Mouse (Mus musculus): Measurements from ENCODE around the gene Teddm1b.

The Teddm1b gene

GRCm38 (mm10) chr1:153904236-153904635, 30.1 kb downstream of the Teddm1b start:
- no peak for DNase-seq

- no peak for DNase-seq
Measured at GRCm38 (mm10) chr1:153905884-153906283, 31.7 kb downstream of the Teddm1b start.

- no peak for DNase-seq
Measured at GRCm38 (mm10) chr1:153908208-153908607, 34.1 kb downstream of the Teddm1b start.

GRCm38 (mm10) chr1:153908741-153909140, 34.6 kb downstream of the Teddm1b start:
- DNase-seq = no peak

- DNase-seq = no peak
Measured at GRCm38 (mm10) chr1:153909213-153909962, 35.2 kb downstream of the Teddm1b start.

- no peak for DNase-seq
Measured at GRCm38 (mm10) chr1:153909963-153910291, 35.8 kb downstream of the Teddm1b start.

GRCm38 (mm10) chr1:153910423-153910822, 36.3 kb downstream of the Teddm1b start:
- no peak for DNase-seq

GRCm38 (mm10) chr1:153911276-153911795, 37.2 kb downstream of the Teddm1b start:
- no peak for DNase-seq

- DNase-seq = no peak
Measured at GRCm38 (mm10) chr1:153913869-153914268, 39.7 kb downstream of the Teddm1b start.

GRCm38 (mm10) chr1:153918521-153919206, 44.5 kb downstream of the Teddm1b start:
- no peak for DNase-seq

GRCm38 (mm10) chr1:153921642-153922041, 47.5 kb downstream of the Teddm1b start:
- no peak for DNase-seq

- DNase-seq = no peak
Measured at GRCm38 (mm10) chr1:153922571-153923021, 48.5 kb downstream of the Teddm1b start.

- no peak for DNase-seq
Measured at GRCm38 (mm10) chr1:153924395-153925385, 50.5 kb downstream of the Teddm1b start.
